Mouse (Mus musculus): Measurements from ENCODE around the gene Abcc5. TPM values are rescaled to one million over a fixed set of nuclear protein-coding genes. Genes with fewer than 3 reads are reported as not detected.
"Not testable (repeated sequence)": the region's sequence is repeated elsewhere in the genome, so short reads cannot be mapped to it uniquely, and the experiment has no call there.

The Abcc5 gene
- polyA plus RNA-seq, 1 experiment from 2014 or later = 59.9 TPM

- H3K27ac ChIP-seq (ENCODE audit: low read length) = no peak overlapping the region
- no peaks in the 10 kb centered on the region for H3K27me3 ChIP-seq (ENCODE audit: control insufficient read depth, insufficient read depth, low read length)
- H3K36me3 ChIP-seq (ENCODE audit: control insufficient read depth, insufficient read depth, low read length) = no peaks in the 10 kb centered on the region
- no peak overlapping the region for H3K4me3 ChIP-seq (replicated peaks; ENCODE audit: low read length)
- H3K4me1 ChIP-seq (ENCODE audit: control insufficient read depth, insufficient read depth, low read length) = no peaks in the 10 kb centered on the region
- no peak for ATAC-seq (ENCODE audit: insufficient read depth, low FRiP score)
- H3K9ac ChIP-seq (ENCODE audit: low read length) = no peak overlapping the region
- 11% methylated on average over 1 of the region's 1 CpGs for WGBS
- H3K4me2 ChIP-seq (ENCODE audit: low read depth, low read length) = no peak overlapping the region
- H3K9me3 ChIP-seq (replicated peaks; ENCODE audit: control insufficient read depth, low read length) = no peaks in the 10 kb centered on the region
These were observed 29.9 kb upstream of the Abcc5 start for GRCm38 (mm10) chr16:20456106-20456505.

GRCm38 (mm10) chr16:20454155-20454654, 28.0 kb upstream of the Abcc5 start:
- Histone ChIP-seq H3K27me3 (ENCODE audit: control insufficient read depth, insufficient read depth, low read length) (no peaks in the 10 kb centered on the region), H3K9ac (ENCODE audit: low read length) (no peak overlapping the region), H3K36me3 (ENCODE audit: control insufficient read depth, insufficient read depth, low read length) (no peaks in the 10 kb centered on the region), H3K4me1 (ENCODE audit: control insufficient read depth, insufficient read depth, low read length) (no peaks in the 10 kb centered on the region), H3K4me2 (ENCODE audit: low read depth, low read length) (no peak overlapping the region), H3K4me3 (replicated peaks; ENCODE audit: low read length) (no peak overlapping the region), H3K27ac (ENCODE audit: low read length) (no peak overlapping the region), H3K9me3 (replicated peaks; ENCODE audit: control insufficient read depth, low read length) (no peaks in the 10 kb centered on the region)
- no peak for ATAC-seq (ENCODE audit: insufficient read depth, low FRiP score)
- 90% methylated on average over 6 of the region's 6 CpGs for WGBS

GRCm38 (mm10) chr16:20451774-20452173, 25.6 kb upstream of the Abcc5 start:
- no peak for ATAC-seq (ENCODE audit: insufficient read depth, low FRiP score)
- Histone ChIP-seq H3K9ac (ENCODE audit: low read length) (no peak overlapping the region), H3K9me3 (replicated peaks; ENCODE audit: control insufficient read depth, low read length) (no peaks in the 10 kb centered on the region), H3K4me3 (replicated peaks; ENCODE audit: low read length) (no peak overlapping the region), H3K4me1 (ENCODE audit: control insufficient read depth, insufficient read depth, low read length) (no peaks in the 10 kb centered on the region), H3K36me3 (ENCODE audit: control insufficient read depth, insufficient read depth, low read length) (no peaks in the 10 kb centered on the region), H3K27me3 (ENCODE audit: control insufficient read depth, insufficient read depth, low read length) (no peaks in the 10 kb centered on the region), H3K4me2 (ENCODE audit: low read depth, low read length) (no peak overlapping the region), H3K27ac (ENCODE audit: low read length) (no peak overlapping the region)
- 52% methylated on average over 6 of the region's 6 CpGs for WGBS

- 78% methylated on average over 1 of the region's 1 CpGs for whole genome bisulfite sequencing
These were observed 19.7 kb upstream of the Abcc5 start for GRCm38 (mm10) chr16:20445871-20446270.

GRCm38 (mm10) chr16:20444831-20445388, 18.7 kb upstream of the Abcc5 start:
- H3K27ac ChIP-seq (ENCODE audit: low read length) = no peak overlapping the region
- no peaks in the 10 kb centered on the region for H3K36me3 ChIP-seq (ENCODE audit: control insufficient read depth, insufficient read depth, low read length)
- WGBS = 37% methylated on average over 7 of the region's 7 CpGs
- no peaks in the 10 kb centered on the region for H3K27me3 ChIP-seq (ENCODE audit: control insufficient read depth, insufficient read depth, low read length)
- H3K9me3 ChIP-seq (replicated peaks; ENCODE audit: control insufficient read depth, low read length) = no peaks in the 10 kb centered on the region
- no peak for ATAC-seq (ENCODE audit: insufficient read depth, low FRiP score)
- no peak overlapping the region for H3K9ac ChIP-seq (ENCODE audit: low read length)
- no peaks in the 10 kb centered on the region for H3K4me1 ChIP-seq (ENCODE audit: control insufficient read depth, insufficient read depth, low read length)
- no peak overlapping the region for H3K4me3 ChIP-seq (replicated peaks; ENCODE audit: low read length)
- no peak overlapping the region for H3K4me2 ChIP-seq (ENCODE audit: low read depth, low read length)

More at GRCm38 (mm10) chr16:20445871-20446270, 19.7 kb upstream of the Abcc5 start:
- H3K4me1 ChIP-seq (ENCODE audit: control insufficient read depth, insufficient read depth, low read length) = no peaks in the 10 kb centered on the region
- no peak overlapping the region for H3K4me3 ChIP-seq (replicated peaks; ENCODE audit: low read length)
- no peak for ATAC-seq (ENCODE audit: insufficient read depth, low FRiP score)
- H3K9ac ChIP-seq (ENCODE audit: low read length) = no peak overlapping the region
- H3K27me3 ChIP-seq (ENCODE audit: control insufficient read depth, insufficient read depth, low read length) = no peaks in the 10 kb centered on the region
- no peaks in the 10 kb centered on the region for H3K36me3 ChIP-seq (ENCODE audit: control insufficient read depth, insufficient read depth, low read length)
- no peaks in the 10 kb centered on the region for H3K9me3 ChIP-seq (replicated peaks; ENCODE audit: control insufficient read depth, low read length)
- H3K4me2 ChIP-seq (ENCODE audit: low read depth, low read length) = no peak overlapping the region
- H3K27ac ChIP-seq (ENCODE audit: low read length) = no peak overlapping the region

- H3K27ac ChIP-seq (ENCODE audit: low read length) = no peak overlapping the region
- 77% methylated on average over 2 of the region's 2 CpGs for WGBS
- no peak overlapping the region for H3K4me3 ChIP-seq (replicated peaks; ENCODE audit: low read length)
- ATAC-seq (ENCODE audit: insufficient read depth, low FRiP score) = no peak
- H3K36me3 ChIP-seq (ENCODE audit: control insufficient read depth, insufficient read depth, low read length) = no peaks in the 10 kb centered on the region
- H3K9ac ChIP-seq (ENCODE audit: low read length) = no peak overlapping the region
- no peak overlapping the region for H3K4me2 ChIP-seq (ENCODE audit: low read depth, low read length)
- H3K27me3 ChIP-seq (ENCODE audit: control insufficient read depth, insufficient read depth, low read length) = no peaks in the 10 kb centered on the region
- H3K4me1 ChIP-seq (ENCODE audit: control insufficient read depth, insufficient read depth, low read length) = no peaks in the 10 kb centered on the region
- no peaks in the 10 kb centered on the region for H3K9me3 ChIP-seq (replicated peaks; ENCODE audit: control insufficient read depth, low read length)
These were observed 16.7 kb upstream of the Abcc5 start for GRCm38 (mm10) chr16:20442871-20443270.

- no peaks in the 10 kb centered on the region for H3K9me3 ChIP-seq (replicated peaks; ENCODE audit: control insufficient read depth, low read length)
- WGBS = 85% methylated on average over 11 of the region's 11 CpGs
- no peak overlapping the region for H3K9ac ChIP-seq (ENCODE audit: low read length)
- no peak overlapping the region for H3K4me3 ChIP-seq (replicated peaks; ENCODE audit: low read length)
- no peak for ATAC-seq (ENCODE audit: insufficient read depth, low FRiP score)
- H3K27ac ChIP-seq (ENCODE audit: low read length) = no peak overlapping the region
- H3K36me3 ChIP-seq (ENCODE audit: control insufficient read depth, insufficient read depth, low read length) = no peaks in the 10 kb centered on the region
- no peaks in the 10 kb centered on the region for H3K4me1 ChIP-seq (ENCODE audit: control insufficient read depth, insufficient read depth, low read length)
- H3K27me3 ChIP-seq (ENCODE audit: control insufficient read depth, insufficient read depth, low read length) = no peaks in the 10 kb centered on the region
- no peak overlapping the region for H3K4me2 ChIP-seq (ENCODE audit: low read depth, low read length)
These were observed 12.7 kb upstream of the Abcc5 start for GRCm38 (mm10) chr16:20438673-20439415.

- not testable (repeated sequence) for H3K9ac ChIP-seq (ENCODE audit: low read length); H3K27me3 ChIP-seq (ENCODE audit: control insufficient read depth, insufficient read depth, low read length); H3K36me3 ChIP-seq (ENCODE audit: control insufficient read depth, insufficient read depth, low read length); H3K4me3 ChIP-seq (replicated peaks; ENCODE audit: low read length); H3K9me3 ChIP-seq (replicated peaks; ENCODE audit: control insufficient read depth, low read length); H3K4me1 ChIP-seq (ENCODE audit: control insufficient read depth, insufficient read depth, low read length); ATAC-seq (ENCODE audit: insufficient read depth, low FRiP score); H3K4me2 ChIP-seq (ENCODE audit: low read depth, low read length); H3K27ac ChIP-seq (ENCODE audit: low read length)
- 86% methylated on average over 1 of the region's 1 CpGs for WGBS
These were observed 11.9 kb upstream of the Abcc5 start for GRCm38 (mm10) chr16:20438046-20438445.

GRCm38 (mm10) chr16:20436281-20436680, 10.1 kb upstream of the Abcc5 start:
- no peak for ATAC-seq (ENCODE audit: insufficient read depth, low FRiP score)
- Histone ChIP-seq H3K9ac (ENCODE audit: low read length) (no peak overlapping the region), H3K4me2 (ENCODE audit: low read depth, low read length) (no peak overlapping the region), H3K4me1 (ENCODE audit: control insufficient read depth, insufficient read depth, low read length) (no peaks in the 10 kb centered on the region), H3K27me3 (ENCODE audit: control insufficient read depth, insufficient read depth, low read length) (no peaks in the 10 kb centered on the region), H3K4me3 (replicated peaks; ENCODE audit: low read length) (no peak overlapping the region), H3K27ac (ENCODE audit: low read length) (no peak overlapping the region), H3K9me3 (replicated peaks; ENCODE audit: control insufficient read depth, low read length) (no peaks in the 10 kb centered on the region), H3K36me3 (ENCODE audit: control insufficient read depth, insufficient read depth, low read length) (no peaks in the 10 kb centered on the region)
- 72% methylated on average over 3 of the region's 3 CpGs for WGBS

All from stomach, embryonic 16.5 days (tissue).